Mouse (Mus musculus) kidney, postnatal 4 days (tissue): ENCODE measurements around the gene Bcl2l2.

Experiments
- DNase-seq, 2 experiments: peaks; one replicate each; pipeline ENCODE4 v3.0.0; 2021; ENCODE audit warnings: mixed read lengths in 2 of 2

The Bcl2l2 gene

DNA sequence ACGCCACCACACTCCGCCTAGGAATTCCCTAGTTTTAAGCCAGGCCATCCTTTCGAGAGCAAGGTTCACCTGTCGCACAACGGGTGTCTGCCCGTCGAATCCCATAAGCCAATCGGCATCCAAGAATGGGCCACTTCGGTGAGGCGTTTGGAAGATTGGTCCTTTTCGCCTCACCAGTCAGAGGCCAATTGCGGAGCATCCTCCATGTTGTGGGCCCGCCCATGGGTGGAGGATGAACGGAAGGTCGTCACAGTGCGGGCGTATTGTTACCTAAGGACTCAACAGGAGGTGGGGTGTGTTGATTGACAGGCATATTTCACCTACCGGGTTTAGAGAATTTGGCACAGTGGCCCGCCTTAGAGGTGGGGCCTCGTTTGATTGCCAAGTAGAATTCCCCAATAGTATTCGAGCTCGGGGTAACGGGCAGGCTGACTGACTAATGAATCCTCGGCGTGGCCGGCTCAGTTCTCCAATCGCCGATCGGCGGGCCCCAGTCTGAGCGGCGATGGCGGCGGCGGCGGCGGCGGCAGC, 10.5 kb downstream of the Bcl2l2 start:
- DNase-seq: peak; percentile 96 to 97

DNA sequence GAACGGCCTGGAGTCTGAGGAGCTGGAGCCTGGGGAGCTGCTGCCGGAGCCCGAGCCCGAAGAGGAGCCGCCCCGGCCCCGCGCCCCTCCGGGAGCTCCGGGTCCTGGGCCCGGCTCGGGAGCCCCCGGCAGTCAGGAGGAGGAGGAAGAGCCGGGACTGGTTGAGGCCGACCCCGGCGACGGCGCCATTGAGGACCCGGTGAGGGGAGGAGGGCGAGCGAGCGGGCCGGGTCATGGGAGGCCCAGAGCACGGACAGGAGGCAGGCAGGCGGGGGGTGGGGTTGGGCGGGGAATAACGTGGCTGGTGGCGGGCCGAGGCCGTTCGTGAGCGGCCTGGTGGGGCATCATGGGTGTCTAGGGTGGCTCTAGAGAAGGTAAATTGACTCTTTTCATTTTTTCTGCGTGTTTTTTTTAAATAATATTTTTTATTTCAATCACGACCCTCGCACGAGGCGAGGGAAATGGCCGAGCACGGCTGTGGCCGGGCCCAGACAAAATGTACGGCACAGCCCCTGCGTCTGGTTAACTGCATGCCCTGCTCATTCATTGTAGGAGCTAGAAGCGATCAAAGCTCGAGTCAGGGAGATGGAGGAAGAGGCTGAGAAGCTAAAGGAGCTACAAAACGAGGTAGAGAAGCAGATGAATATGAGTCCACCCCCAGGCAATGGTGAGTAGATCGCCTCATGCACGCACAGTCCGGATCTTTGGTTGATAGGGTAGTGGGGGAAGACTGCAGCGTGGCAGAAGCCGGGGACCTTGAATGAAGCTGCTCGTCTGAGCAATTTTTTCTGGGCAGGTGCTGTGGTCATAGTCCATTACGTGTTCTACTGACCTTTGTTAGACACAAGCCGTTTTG, 11.3 kb downstream of the Bcl2l2 start:
- DNase-seq: peak; percentile 75 to 83

DNA sequence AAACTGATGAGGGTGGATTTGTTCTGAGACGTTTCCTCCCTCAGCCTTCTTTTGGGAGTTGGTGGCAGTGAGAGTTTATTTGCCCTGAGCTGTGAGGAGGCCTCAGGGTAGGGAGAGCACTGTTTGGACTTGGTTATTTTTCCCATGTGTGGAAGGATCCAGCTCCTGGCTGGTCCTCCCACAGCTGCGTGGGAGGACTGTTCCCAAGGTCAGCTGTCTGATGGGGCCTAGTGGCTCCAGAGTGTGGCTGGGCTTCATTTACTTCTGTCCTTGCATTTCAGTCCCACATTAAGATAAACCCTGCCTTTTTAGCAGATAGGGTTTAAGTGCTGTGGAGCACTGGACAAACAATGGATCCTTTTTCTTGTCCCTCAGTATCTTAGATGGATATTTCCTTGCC, 14.3 kb downstream of the Bcl2l2 start:
- DNase-seq: peak; percentile 46 to 69

DNA sequence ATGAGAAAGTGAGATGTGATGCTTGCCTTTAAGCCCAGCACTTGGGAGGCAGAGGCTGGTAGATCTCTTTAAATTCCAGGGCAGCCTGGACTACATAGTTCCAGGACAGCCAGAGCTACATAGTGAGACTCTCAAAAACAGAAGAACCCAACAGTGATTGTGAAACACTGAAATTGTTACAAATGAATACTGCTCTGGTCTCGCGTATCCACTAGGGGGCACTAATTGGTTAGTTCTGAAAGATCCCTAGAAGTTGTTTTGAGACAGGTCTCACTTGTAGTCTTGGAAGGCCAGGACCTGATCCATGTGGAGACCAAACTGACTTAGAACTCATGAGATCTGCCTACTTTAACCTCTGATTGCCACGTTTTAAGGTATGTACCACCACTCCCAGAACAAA, 17.2 kb downstream of the Bcl2l2 start:
- DNase-seq: peak; percentile 74 to 81

DNA sequence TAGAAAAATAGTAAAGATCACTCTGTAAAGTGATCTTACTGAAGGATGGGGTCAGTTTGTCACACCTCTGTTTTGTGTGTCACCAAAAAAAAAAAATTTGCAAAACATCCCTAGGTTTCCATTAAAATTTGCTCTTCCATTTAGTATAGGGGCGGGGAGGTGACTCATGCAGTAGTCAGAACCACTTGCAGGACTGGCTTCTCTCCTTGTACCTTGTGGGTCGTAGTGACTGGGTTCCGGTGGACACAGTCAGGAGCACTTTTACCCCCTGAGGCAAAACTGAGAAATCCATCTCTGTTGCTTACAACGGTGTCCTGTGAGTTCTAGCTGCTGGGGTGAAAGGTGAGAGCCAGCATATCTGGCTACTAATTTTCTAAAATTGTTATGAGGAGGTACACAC, 20.5 kb downstream of the Bcl2l2 start:
- no peak for DNase-seq

DNA sequence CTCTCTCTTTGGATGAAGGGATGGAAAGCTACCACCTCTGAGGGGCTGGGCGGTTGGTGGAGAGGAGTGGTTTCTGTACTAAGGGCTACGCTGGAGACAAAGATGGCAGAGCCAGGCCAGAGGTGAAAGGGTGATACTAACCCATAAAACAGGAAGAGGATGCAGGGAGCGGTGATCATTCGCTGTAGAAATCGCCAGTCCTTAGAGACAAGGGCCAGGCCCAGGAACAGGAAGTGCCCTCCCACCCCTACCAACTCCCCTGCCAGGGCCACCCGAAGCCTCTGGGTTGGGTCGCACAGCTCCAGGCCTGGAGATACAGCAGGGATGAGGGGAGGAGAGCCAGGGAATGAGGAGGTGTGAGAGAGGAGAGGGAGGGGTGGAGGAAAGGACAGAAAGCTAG, 25.5 kb downstream of the Bcl2l2 start:
- no peak for DNase-seq

DNA sequence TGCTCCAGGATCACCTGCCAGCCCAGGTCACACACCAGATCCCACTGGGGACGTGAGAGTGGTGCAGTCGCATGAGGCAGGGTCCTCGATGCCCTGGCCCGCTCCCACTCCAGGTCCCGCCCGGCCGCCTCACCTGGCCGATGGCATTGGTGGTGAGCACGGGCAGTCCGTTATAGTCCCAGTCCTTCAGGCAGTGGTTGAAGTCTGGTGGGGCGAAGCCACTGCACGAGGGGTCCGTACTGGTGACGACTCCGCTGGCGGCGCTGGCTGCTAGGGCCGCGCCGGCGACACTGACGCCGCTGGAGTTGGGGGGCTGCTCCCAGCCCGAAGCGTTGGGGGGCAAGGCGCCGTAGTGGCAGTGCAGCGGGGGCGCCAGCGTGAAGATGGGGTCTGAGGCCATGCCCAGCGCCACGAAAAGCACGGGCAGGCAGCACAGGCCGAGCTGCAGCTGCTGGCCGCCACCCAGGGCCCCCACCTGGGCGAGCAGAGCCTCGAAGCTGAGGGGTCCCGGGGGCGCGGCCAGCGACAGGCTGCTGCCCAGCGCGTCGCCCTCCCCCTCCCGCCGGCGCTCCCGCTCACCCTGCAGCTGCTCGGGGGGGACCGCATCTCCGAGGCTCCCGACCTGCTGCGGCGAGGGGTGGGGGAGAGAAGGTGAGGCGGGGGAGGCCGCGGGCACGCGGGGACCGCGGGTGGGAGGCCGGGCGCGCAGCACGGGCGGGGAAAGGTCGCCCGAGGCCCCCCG, 29.1 kb downstream of the Bcl2l2 start:
- DNase-seq: peak; percentile 39 to 67

DNA sequence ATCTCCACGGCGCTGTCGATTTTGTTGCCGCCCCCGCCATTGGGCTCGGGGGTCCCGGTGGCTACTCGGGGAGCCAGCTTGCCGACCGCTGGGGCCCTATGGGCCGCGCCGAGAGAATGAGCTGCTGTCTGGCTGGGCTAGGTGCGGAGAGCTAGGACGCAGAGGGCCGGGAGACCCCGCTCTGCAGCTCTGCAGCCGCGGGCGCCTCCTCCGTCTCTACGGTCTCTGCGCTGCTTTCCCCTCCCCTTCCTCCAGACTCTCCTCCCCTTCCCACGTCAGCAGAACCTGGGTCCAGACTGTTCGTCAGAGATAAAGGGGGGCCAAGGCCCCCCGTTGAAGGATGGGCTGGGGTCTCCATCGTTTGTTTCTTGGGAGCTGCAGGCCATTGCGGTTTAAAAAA, 29.7 kb downstream of the Bcl2l2 start, which contains the start of gene Slc22a17:
Gene Slc22a17, minus strand, starts transcription at position 247 of the 400 bp plus-strand sequence.
- DNase-seq: peak; percentile 83 to 87

DNA sequence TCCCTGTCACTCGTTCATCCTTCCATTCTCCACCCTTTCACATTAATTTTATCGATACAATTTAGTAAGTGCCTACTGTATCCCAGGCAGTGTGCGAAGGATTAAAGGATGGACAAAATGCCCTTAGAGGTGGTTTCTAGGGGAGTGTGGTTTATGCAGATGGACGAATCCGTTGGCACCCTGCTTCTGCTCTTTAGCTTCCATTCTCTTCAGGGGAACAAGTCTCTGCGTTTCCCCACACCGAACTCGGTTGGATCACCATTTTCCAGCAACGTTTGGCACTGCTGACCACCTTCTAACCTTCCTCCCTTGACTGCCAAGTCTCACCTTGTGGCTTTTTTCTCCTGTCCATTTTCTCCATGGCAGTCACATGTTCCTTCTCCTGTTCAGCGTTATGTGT, 30.2 kb downstream of the Bcl2l2 start:
- no peak for DNase-seq

DNA sequence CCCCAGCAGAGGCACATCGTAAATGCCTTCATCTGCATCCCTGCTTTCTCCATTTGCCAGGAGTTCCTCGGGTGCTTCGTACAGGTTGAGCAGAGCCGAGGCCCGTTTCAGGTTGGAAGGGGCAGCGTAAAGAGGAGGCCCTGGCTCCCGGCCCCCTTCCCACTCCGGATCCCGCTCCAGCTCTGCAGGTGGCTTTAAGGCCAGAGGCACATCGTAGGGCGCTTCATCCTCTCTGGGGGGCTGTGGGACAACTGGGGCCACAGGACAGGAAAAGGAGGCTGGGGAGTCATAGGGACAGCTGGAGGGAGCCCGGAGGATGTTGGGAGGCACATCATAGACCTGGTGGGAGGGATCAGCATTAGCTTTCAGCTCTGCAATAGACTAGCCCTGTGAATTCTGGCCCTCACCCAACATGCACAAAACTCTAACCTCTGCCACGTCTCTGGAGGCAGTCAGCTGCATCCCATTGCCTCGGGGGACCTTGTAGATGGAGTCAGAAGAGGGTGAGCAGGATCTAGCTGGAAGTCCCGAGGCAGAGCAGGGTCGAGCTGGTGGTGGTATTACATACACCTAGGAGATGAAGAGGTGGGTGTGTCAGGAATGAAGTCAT, 37.0 kb downstream of the Bcl2l2 start:
- peak; percentile 31 to 46 for DNase-seq

DNA sequence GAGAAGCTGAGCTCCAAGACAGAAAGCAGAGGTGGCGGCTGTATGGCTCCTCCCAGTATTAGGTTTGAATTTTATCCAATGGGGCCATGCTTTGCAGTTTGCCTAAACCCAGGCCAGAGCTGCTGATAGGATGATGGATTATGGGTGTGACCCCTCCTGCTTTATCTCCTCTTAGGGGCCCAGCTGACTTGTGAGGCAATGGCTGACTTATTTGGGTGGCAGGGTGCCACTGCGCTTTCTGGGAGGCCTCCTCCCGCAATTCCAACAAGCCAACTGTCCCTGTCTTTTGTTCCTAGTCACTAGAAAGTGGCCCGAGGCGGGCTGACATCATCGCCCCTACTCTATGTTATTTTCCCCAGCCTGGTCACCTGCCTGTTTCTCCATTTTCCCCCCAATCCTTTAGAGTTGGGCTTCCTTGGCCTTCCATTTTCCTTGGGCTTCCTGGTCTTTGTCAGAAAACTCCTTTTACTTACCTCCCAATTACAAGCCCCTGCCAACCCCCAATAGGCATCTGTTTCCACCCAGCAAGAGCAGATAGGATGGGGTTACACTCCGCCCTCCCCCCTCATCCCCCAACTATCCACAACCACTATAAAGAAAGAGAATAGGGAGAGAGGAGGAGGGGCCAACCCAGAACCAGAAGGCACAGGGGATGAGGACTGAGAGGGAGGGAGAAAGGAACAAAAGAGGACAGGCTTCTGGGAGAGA, 41.6 kb downstream of the Bcl2l2 start:
- DNase-seq: peak; percentile 61 to 71

DNA sequence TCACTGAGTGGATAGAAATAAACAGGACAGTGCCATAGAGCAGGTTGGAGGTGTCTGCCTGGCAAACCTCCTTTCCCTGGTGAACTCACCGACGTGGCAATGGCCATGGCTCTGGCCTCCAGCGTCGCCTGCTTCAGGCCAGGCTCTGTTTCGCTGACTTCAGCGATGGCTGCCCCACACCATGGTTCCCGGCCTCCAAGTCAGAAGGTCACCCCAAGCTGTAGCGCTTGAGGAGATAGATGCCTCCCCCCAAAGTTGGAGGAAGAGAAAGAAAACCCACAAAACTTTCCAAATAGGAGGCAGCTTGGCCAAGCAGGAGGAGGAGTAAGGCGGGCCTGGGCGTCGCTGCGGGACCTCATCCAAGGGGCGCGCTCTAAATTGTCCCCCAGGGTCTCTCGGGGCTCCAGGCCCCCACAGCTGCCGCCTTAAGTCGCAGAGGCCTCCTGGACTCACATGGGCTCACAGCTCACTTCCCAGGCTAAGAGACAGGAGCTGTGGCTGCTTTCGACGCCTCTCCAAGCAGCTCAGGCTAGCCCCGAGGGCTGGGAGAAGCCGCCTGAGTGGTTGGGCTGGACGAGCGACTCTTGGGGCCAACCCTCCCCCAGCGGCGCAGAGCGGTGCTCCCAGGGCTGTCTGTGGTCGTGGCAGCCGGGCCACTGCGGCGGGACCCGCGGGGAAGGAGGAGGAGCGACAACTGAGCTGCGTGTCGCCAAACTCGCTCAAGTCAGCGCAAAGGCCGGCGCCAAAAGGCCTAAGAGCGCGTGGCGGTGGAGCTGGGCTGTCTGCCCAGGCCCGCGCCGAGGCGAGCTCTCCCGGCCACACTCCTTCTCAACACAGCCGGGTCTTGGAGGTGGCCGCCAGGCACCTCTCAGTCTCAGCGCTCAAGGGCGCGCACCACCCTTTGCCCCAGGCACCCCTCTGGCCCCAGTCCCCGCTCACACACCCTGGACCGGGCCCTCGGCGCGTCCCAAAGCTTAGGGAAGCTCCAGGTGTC, 42.5 kb downstream of the Bcl2l2 start, which contains the start of gene Efs:
Gene Efs, minus strand, starts transcription at position 778 of the 994 bp plus-strand sequence.
- DNase-seq: peak; percentile 80 to 88

DNA sequence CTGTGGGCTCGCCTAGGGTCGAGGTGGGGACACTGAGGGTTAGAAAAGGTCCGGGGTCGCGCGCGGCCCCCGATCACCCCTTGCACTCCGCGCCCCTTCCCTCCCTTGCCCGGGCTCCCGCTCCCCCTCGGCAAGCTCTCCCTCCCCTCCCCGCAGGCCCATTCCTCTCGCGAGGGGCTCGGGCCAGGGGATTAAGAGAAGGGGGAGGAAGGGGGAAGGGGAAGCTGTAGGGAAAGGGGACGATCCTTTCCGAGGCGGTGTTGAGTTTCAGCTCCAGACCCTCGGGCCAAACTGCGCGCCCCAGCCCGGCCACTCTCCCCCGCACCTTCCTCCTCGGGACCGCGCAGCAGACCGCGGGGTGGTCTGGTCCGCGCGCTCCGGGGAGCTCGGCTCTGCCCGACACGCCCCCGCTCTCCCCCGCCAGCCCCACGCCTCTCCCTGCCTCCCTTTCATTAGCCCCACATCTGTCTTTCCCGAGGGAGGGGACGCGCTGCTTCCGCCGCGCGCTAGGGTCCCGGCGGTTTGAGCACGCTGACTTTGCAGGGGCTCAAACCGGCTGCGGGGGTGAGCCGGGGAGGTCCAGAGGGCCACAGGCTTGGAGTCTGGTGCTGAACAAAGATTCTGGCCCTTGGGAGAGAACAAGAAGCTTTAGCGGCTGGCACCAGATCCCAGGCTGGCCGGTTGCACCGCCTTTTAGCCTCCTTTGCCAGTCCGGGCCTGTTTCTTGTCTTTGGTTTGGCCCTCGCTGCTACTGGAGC, 43.4 kb downstream of the Bcl2l2 start:
- peak; percentile 86 to 91 for DNase-seq

DNA sequence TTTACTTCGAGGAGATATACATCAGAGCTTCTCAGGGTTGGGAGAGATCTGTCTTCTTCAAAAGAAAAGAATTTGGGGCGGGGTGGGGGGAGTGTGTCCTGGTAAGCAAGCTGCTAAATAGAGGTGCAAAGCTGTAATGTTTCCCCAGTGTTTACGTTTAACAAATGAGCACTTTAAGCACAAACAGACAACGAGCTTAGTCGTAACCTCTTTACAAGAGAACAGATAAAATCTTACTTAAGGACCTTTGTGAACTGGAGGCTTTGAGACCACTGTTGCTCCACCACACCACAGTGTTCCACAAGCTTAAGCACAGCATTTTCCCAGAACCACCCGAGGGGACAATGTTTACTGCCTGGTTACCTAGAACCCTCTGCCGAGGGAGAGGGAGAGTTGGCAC, 44.1 kb downstream of the Bcl2l2 start:
- no peak for DNase-seq

DNA sequence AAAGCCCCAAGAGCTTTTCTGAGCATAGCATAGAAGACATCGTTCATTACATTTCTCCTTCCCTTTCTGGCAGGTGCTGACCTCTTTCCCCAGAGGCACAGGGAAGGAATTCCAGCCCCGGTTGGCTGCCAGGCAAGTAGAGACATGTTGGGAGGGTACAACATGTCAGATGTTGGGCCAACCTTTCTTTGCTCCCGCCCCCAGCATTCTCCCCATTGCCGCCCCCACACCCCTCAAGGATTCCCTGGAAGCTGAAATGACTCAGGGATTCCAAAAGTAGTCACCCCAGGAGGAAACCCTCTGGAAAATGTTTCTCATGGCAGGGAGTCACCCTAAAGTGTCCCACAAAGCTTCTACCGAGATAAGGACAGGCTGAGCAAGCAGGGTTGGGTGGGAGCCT, 46.6 kb downstream of the Bcl2l2 start:
- no peak for DNase-seq

DNA sequence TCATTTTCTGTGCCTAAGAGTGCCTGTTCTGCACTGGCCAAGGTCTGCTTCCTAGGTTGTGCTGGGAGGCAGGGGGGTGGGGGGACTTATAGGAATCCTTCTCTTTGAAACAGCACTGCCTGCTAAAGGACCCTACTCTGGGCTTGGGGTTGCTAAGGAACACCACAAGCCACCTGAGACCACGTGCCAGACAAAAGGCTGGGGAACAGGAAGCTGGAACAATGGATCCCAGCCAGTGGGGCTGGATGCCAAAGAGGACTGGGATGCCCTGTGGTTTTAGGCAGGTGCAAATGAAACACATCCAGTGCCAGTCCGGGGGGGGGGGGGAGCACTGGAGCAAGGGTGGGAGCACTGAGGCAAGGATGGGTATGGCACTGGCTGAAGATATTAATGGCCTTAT, 47.3 kb downstream of the Bcl2l2 start:
- DNase-seq: no peak

DNA sequence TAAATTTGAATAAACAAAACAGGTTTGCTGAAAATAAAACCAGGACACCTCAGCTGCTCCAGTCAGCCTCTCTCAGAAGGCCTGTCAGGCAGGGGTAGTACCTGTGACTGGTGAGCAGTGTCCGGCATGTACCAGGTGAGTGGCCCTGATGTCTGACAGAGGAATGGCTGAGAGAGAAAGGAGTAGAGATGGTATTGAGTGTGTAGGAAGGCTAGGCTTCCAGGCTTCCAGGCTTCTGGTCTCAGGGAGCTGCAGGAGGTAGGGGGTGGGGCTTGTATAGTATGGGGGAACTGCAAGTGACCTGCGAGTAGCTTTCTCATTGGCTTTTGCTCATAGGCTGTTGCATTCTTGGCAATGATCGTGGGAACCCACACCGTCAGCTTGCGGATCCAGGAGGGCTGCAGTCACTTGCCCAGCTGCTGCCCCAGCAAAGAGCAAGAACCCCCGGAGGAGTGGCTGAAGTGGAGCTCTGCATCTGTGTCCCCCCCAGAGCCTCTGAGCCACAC, 49.5 kb downstream of the Bcl2l2 start, which contains the start of gene Il25:
Gene Il25, plus strand, starts transcription at position 51 of the 506 bp plus-strand sequence.
- peak in 1 of 2 experiments; percentile 24 for DNase-seq

DNA sequence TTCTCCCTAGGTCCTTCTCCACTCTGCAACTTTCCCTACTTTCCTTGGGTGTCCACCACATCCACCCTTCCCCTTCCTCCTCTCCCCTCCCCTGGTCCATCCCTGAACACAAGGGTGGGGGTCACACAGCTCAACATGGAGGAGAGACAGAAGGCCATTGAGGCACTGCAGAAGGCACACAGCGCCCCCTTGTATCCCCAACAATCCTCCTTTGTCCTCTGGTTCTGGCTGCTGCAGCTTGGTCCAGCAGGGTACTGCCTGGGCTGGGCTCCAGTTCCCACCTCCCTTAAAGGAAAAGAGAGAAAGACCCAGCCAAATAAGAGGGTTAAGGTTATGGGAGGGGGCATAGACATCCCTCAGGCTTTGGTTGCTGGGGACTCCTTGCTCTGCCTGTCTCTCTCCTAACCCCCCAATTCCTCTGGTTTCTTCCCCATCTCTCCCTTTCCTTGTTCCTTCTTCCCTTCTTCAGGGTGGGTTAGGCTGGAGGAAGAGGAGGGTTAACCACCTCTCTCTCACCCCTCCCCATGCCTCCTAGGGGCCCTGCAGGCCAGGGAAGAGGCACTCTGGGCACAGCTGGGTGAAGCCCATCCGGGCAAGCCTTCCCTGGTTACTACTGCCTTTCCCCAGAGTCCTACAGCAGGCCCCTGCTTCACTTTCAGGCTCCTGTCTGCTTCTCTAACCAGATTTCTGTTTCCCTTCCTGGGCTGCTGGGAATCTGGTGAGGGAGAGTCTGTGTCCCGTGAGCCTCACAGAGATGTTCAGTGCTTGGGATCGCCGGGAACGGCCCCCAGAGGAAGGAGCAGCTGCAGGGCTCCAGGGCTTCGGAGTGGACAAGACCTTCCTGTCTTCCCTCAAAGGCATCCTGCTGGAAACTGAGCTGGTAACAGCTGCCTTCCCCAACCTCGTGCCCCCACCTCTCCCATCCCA, 53.0 kb downstream of the Bcl2l2 start, which contains the start of gene Cmtm5:
Gene Cmtm5, plus strand, starts transcription at position 358 of the 927 bp plus-strand sequence.
- peak; percentile 24 to 50 for DNase-seq

DNA sequence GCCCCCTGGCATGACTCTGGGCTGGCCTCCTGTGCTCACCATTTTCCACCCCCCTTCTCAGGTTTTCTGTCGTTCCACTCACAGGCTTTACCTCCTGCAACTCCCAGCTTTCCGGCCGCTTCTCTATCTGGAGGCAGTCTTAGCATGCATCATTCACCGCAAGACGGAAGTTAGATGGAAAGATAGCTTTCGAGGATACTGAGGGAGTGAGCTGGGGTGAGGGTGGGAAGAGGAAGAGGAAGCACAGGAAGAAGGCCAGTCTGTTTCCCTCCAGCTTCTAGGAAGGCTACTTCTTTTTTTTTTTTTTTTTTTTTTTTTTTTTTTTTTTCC, 53.6 kb downstream of the Bcl2l2 start:
- peak in 1 of 2 experiments; percentile 33 for DNase-seq
